Mouse (Mus musculus) c-Kit-negative CD71-positive TER-119-positive erythroid progenitor cells, embryonic 14.5 days (primary cell): ENCODE data around the gene Lgmn.

Source experiments
- DNase-seq: peaks from one replicate; pipeline ENCODE4 v3.0.0-alpha.2; 2013; ENCODE audit warnings: low read depth, low spot score

Lgmn gene

DNA sequence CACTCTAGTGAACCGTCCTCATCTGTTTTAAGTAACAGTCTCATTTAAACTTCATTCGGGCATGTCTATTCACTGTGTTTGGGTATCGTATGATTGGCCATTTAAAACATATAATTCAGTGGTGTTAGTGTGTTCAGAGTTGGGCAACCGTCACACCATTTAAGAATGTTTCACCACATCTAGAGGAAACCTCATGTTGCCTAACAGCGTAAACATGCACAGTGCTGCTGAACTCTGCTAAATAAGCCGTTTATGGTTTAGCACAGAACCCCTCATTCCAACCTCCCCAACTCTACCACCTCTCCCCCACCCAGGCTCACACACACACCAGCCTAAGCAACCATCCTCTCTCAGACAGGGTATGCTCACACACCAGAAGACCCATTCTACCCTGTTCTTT lies 91.2 kb downstream of the Lgmn start:
- DNase-seq, result no peak

DNA sequence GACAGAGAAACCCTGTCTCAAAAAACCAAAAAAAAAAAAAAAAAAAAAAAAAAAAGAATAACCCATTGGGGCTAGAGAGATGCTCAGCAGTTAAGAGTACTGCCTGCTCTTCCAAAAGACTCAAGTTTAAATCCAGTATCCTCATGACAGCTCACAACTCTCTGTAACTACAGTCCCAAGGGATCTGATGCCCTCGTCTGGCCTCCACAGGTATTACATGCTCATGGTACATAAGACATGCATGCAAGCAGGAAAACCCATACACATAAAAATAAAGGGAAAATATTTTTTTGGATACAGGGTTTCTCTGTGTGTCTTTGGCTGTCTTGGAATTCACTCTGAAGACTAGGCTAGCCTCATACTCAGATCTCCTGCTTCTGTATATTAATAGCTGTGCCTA lies 93.1 kb downstream of the Lgmn start:
- DNase-seq, result peak; percentile 22

DNA sequence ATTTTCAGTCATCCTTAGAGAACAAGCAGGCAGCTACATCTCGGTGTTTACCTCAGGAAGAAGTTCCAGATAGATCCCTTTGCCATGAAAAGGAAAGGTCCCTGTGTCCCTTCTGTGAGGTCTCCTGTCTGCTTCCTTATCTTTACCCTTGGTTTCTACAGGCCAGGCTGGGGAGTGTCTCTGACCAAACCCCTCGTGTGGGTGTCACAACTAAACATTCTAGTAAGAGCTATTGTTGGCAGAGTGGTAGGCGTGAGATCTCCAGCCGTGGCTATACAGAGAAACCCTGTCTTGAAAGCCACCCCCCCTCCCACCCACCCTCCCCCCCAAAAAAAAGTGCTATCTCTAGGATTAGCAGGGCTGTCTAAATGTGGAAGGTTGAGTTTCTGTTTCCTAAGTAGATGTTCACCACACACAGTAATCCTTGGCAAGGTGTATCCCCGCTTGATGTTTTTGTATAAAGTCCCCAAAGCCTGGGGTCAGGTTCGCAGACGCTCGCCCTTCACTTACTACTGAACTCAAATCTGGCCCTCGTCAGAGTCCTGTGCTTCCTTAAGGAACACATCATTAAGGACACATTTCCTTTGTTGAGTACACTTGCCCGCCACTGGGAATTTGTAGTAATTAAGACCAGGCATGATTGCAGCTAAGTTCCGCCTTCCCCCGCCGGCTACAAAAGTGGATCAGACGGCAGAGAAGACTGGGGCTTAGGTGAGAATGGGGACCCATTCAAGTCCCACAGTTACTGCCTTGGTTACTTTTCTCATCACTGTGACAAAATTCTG lies 94.4 kb downstream of the Lgmn start:
- DNase-seq, result no peak
